Comparison of ENCODE assay signal across 11 mouse cellular contexts in the genomic region with DNA sequence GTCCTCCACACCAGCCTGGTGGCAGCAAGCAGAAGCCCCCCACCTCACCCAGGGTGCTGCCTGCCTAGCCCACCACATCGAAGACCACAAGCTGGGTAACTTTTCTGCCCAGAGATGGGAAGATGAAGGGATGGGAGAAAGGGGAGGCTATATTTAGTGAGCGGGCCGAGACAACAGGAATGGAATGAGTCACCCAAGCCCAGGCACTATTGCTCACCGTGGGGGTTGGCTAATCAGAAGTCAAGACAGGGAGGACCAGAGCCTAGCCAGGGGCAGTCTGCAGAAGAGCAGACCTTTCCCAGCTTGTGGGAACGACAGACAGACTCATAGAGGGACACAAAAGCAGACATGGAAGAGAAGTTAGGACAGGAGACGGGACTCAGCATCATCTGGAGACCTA.
DNase-seq lines count a peak whose midpoint lies in the region; ATAC-seq and TF ChIP-seq lines count a peak whose summit lies in the region.
"Had no signal": no experiment of that assay in that cellular context is flagged by ENCODE, and none has a peak within 500 bp of the region (broad histone marks: within the 10 kb centered on the region; RNA-seq: fewer than 3 reads in every experiment).

No protein-coding gene starts in this region.

- WGBS in kidney, adult 2 months, result 36% methylated on average over 6 of the region's 6 CpGs
- WGBS in hindbrain, embryonic 15.5 days, result 37% methylated on average over 6 of the region's 6 CpGs

- TF ChIP-seq CTCF in kidney, adult 2 months (conservative IDR thresholded peaks at IDR 0.05; ENCODE audit: insufficient read depth, insufficient read length, low read depth, low read length), result no peak

- no peaks in the 10 kb centered on the region for H3K9me3 ChIP-seq in hindbrain, embryonic 15.5 days

- peak; percentile 51 for DNase-seq in cerebellum, adult 9-10 months
- DNase-seq in cerebellum, postnatal 14 days, result no peak
- DNase-seq in kidney, adult 2 months, result no peak
- DNase-seq in kidney, postnatal 25 days, result no peak
- DNase-seq in NIH3T3 (ENCODE audit: low read depth) (peak; percentile 86), liver (no peak)
- no peak for DNase-seq in embryo, embryonic 9.5 days (ENCODE audit: extremely low spot score)
- DNase-seq: kidney, adult 11 months; left cerebral cortex, postnatal 4 days; lung, postnatal 4 days had no signal

- no peak overlapping the region for H3K4me3 ChIP-seq in kidney, adult 2 months (ENCODE audit: insufficient read depth, low read depth, low read length)
- no peak overlapping the region for H3K4me3 ChIP-seq in hindbrain, embryonic 15.5 days

- peaks cover 47% of the 10 kb centered on the region for H3K4me1 ChIP-seq in kidney, adult 2 months (ENCODE audit: control insufficient read depth, insufficient read depth, low read length)
- peaks cover 69% of the 10 kb centered on the region for H3K4me1 ChIP-seq in hindbrain, embryonic 15.5 days (replicated peaks)

- H3K27me3 ChIP-seq in kidney, adult 2 months (replicated peaks; ENCODE audit: control insufficient read depth, insufficient read depth, low read length), result no peaks in the 10 kb centered on the region
- H3K27me3 ChIP-seq in hindbrain, embryonic 15.5 days, result no peaks in the 10 kb centered on the region

- ATAC-seq in hindbrain, embryonic 15.5 days (ENCODE audit: low FRiP score, low read depth), result no peak

- TF ChIP-seq POLR2A in kidney, adult 2 months (IDR thresholded peaks at IDR 0.05; ENCODE audit: low read depth, low read length), result no peak

- H3K9ac ChIP-seq in hindbrain, embryonic 15.5 days, result no peak overlapping the region

- peak overlapping the region; percentile 11; the same call in 1 of the 2 replicates for H3K27ac ChIP-seq in kidney, adult 2 months (ENCODE audit: insufficient read depth, low read depth, low read length)
- 0 out of 2 replicates have a peak overlapping the region, but pooled peaks have one; percentile 5 for H3K27ac ChIP-seq in hindbrain, embryonic 15.5 days (replicated peaks)

- H3K36me3 ChIP-seq in kidney, adult 2 months (ENCODE audit: control insufficient read depth, insufficient read depth, low read length), result no peaks in the 10 kb centered on the region
- H3K36me3 ChIP-seq in hindbrain, embryonic 15.5 days, result no peaks in the 10 kb centered on the region

- H3K4me2 ChIP-seq in hindbrain, embryonic 15.5 days, result no peak overlapping the region

Comparison
In these comparisons a context has a peak if more than half of its experiments do, and no peak if none do; other contexts are left out.
1. DNase-seq: peak in cerebellum, adult 9-10 months (single experiment) and NIH3T3 (single experiment); none in cerebellum, postnatal 14 days (0 of 2), kidney, adult 2 months (single experiment), kidney, postnatal 25 days (0 of 2), embryo, embryonic 9.5 days (single experiment) and liver (single experiment).